Mouse (Mus musculus): ENCODE data around the gene Espnl. TPM values are rescaled to one million over a fixed set of nuclear protein-coding genes. Genes with fewer than 3 reads are reported as not detected.

Gene Espnl
- total and polyA plus RNA-seq, 3 experiments = 0.06 TPM; not detected in 2

DNA sequence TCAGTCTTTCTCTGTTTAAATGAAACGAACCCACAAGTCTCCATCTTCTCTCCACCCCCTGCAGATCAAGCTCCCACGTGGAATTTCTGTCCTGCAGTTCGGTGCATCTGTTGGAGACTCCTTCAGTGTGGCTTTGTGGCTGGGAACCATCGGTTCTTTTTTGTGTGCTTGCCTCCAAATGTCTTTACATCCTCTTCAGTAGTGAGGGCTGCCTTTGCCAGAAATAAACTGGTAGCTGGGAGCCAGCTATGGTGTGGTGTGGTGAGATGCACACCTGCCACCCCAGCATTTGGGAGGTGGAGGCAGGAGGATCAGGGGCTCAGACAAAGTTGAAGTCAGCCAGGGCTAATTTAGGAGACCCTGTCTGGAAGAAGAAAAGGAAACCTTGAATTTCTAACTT, 10.2 kb downstream of the Espnl start:
- WGBS = 62% methylated on average over 4 of the region's 4 CpGs
- no peak overlapping the region for H3K4me3 ChIP-seq
- TF ChIP-seq CTCF (IDR thresholded peaks at IDR 0.05) = no peak
- no peaks in the 10 kb centered on the region for H3K27me3 ChIP-seq (ENCODE audit: control insufficient read depth, insufficient read depth, low read length)
- H3K27ac ChIP-seq = no peak overlapping the region
- no peaks in the 10 kb centered on the region for H3K79me2 ChIP-seq (replicated peaks; ENCODE audit: control insufficient read depth, insufficient read depth, low read length)
- intact Hi-C loops (cut with DNase I) = no loop called here
- H3K9ac ChIP-seq (ENCODE audit: low read depth, low read length) = no peak overlapping the region
- no peak for DNase-seq
- no peaks in the 10 kb centered on the region for H3K36me3 ChIP-seq (ENCODE audit: control insufficient read depth, insufficient read depth, low read length)
- no peaks in the 10 kb centered on the region for H3K4me1 ChIP-seq (ENCODE audit: control insufficient read depth, insufficient read depth, low read length)

DNA sequence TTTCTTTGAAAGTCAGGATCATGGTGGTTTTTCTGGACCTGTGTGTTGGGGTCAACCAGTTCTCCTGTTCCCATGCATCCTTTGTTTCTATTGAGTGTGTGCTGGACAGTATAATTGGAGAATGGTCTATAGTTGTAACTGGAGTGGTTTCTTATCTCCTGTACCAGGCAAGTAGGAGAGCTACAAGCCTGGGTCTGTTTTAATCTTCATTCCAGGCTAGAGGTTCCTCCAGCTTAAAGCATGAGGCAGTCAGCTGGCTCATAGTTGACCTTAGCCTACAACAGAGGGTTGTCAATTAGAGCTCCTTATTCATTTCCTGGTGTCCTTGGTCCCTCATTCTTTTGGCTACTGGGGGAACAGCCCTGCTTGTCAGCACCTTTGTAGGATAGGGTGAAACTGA, 11.7 kb downstream of the Espnl start:
- intact Hi-C loops (cut with DNase I) = no loop called here
- Histone ChIP-seq H3K9ac (ENCODE audit: low read depth, low read length) (no peak overlapping the region), H3K27me3 (ENCODE audit: control insufficient read depth, insufficient read depth, low read length) (no peaks in the 10 kb centered on the region), H3K36me3 (ENCODE audit: control insufficient read depth, insufficient read depth, low read length) (no peaks in the 10 kb centered on the region), H3K79me2 (replicated peaks; ENCODE audit: control insufficient read depth, insufficient read depth, low read length) (no peaks in the 10 kb centered on the region), H3K4me1 (ENCODE audit: control insufficient read depth, insufficient read depth, low read length) (no peaks in the 10 kb centered on the region), H3K4me3 (no peak overlapping the region), H3K27ac (no peak overlapping the region)
- TF ChIP-seq EP300 (IDR thresholded peaks at IDR 0.05; ENCODE audit: insufficient read depth, low read depth, low read length) (no peak), POLR2A (IDR thresholded peaks at IDR 0.05; ENCODE audit: insufficient read depth, low read depth, low read length) (no peak), CTCF (IDR thresholded peaks at IDR 0.05) (no peak)
- DNase-seq = no peak

DNA sequence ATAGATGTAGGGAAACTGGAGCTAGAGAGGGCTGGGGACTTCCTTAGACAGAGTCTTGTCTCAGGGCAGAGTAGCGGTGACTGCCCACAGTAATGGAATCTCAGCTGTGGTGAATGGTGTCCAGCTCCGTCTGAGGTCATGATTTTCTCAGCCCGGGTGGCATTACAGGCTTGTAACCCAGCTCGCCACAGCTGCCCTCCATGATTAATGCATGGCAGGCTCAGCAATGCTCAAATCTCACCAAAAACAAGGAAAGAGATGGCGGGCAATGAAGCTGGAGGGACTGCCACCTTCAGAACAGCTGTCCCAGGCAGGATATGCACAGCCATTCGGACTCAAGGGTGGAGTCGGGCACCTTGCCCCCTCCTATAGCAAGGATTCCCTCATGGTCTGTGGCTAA, 15.5 kb downstream of the Espnl start:
- H3K36me3 ChIP-seq (ENCODE audit: control insufficient read depth, insufficient read depth, low read length) = no peaks in the 10 kb centered on the region
- no peak overlapping the region for H3K27ac ChIP-seq
- TF ChIP-seq POLR2A (IDR thresholded peaks at IDR 0.05; ENCODE audit: insufficient read depth, low read depth, low read length) = no peak
- 86% methylated on average over 7 of the region's 7 CpGs for WGBS
- no peaks in the 10 kb centered on the region for H3K79me2 ChIP-seq (replicated peaks; ENCODE audit: control insufficient read depth, insufficient read depth, low read length)
- H3K27me3 ChIP-seq (ENCODE audit: control insufficient read depth, insufficient read depth, low read length) = no peaks in the 10 kb centered on the region
- no peak for DNase-seq
- H3K4me3 ChIP-seq = no peak overlapping the region
- no peaks in the 10 kb centered on the region for H3K4me1 ChIP-seq (ENCODE audit: control insufficient read depth, insufficient read depth, low read length)
- intact Hi-C loops (cut with DNase I) = no loop called here
- H3K9ac ChIP-seq (ENCODE audit: low read depth, low read length) = no peak overlapping the region

DNA sequence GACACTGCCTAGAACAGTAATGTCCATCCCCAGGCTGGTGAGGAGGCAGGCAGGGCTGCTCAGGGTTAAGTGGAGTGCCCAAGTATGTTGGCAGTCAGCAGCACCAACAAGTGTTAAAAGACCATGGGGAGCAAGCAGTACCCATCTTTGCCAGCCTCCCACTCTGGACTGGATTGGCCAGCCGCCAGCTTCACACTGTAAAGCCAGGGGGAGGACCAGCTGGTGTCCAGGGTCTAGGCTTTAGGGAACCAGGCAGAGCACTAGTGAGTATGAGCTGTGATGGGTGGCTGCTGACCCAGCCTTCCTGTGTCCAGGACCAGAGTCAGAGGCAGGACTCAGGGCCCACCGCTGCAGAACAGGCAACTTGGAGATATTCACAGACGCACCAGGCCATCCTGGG, 22.1 kb downstream of the Espnl start:
- H3K27ac ChIP-seq = no peak overlapping the region
- peaks cover 6% of the 10 kb centered on the region; the same call in 1 of the 2 replicates for H3K27me3 ChIP-seq (ENCODE audit: control insufficient read depth, insufficient read depth, low read length)
- no peaks in the 10 kb centered on the region for H3K79me2 ChIP-seq (replicated peaks; ENCODE audit: control insufficient read depth, insufficient read depth, low read length)
- TF ChIP-seq EP300 (IDR thresholded peaks at IDR 0.05; ENCODE audit: insufficient read depth, low read depth, low read length) (no peak), POLR2A (IDR thresholded peaks at IDR 0.05; ENCODE audit: insufficient read depth, low read depth, low read length) (no peak), CTCF (IDR thresholded peaks at IDR 0.05) (no peak)
- no peaks in the 10 kb centered on the region for H3K36me3 ChIP-seq (ENCODE audit: control insufficient read depth, insufficient read depth, low read length)
- H3K9ac ChIP-seq (ENCODE audit: low read depth, low read length) = no peak overlapping the region
- intact Hi-C loops (cut with DNase I) = no loop called here
- 79% methylated on average over 3 of the region's 3 CpGs for WGBS
- no peak overlapping the region for H3K4me3 ChIP-seq
- H3K4me1 ChIP-seq (ENCODE audit: control insufficient read depth, insufficient read depth, low read length) = no peaks in the 10 kb centered on the region
- no peak for DNase-seq

DNA sequence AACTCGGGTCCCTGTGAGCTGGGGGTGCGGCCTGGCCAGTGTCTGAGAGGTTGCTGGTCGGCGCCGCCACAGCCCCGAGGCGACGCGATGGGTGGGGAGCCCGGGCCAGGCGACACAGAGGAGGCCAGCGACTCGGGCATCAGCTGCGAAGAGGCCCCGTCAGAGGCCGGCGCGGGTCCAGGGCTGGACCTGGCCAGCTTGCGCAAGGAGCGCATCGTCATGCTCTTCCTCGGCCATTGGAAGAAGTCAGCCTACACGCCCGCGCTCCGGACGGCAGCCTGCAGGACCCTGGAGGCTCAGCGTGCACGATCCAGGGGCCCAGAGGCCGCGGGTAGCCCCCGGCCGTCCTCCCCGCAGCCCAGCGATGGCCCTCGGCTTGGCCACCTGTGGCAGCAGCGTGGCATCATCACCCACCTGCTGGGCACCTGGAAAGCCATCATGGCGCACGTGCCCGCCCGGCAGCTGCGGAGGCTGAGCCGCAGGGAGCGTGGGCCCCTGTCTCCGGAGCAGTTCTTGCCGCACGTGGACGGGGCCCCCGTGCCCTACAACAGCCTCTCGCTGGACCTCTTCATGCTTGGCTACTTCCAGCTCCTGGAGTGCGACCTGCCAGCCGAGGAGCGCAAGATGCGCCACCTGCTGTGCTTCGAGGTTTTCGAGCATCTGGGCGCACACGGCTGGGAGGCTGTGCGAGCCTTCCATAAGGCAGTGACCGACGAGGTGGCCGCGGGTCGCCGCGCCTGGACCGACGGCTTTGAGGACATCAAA, 23.2 kb downstream of the Espnl start:
- WGBS = 6% methylated on average over 68 of the region's 68 CpGs
- no peak overlapping the region for H3K9ac ChIP-seq (ENCODE audit: low read depth, low read length)

DNA sequence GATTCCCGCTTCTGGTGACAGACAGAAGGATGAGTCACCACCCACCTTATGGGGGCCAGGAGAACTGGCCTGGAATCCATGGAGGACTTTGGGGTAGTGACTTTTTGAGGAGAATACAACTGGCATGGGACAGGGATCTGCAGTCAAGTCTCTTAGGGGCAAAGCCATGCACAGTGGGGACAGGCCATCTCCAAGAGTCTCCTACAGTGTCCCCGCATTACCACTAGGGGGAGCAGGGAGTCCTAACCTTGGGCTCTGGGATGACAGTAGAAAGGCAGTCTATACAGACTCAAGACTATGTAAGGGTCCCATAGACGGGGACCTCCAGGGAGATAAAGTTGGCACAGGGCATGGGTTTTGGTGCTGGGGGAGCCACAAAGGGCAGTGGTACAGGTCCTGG, 25.0 kb downstream of the Espnl start:
- Histone ChIP-seq H3K9ac (ENCODE audit: low read depth, low read length) (no peak overlapping the region), H3K36me3 (ENCODE audit: control insufficient read depth, insufficient read depth, low read length) (no peaks in the 10 kb centered on the region), H3K27ac (no peak overlapping the region), H3K4me3 (no peak overlapping the region), H3K4me1 (ENCODE audit: control insufficient read depth, insufficient read depth, low read length) (peaks cover 5% of the 10 kb centered on the region), H3K79me2 (replicated peaks; ENCODE audit: control insufficient read depth, insufficient read depth, low read length) (no peaks in the 10 kb centered on the region), H3K27me3 (ENCODE audit: control insufficient read depth, insufficient read depth, low read length) (peaks cover 6% of the 10 kb centered on the region; the same call in 1 of the 2 replicates)
- WGBS = 33% methylated on average over 3 of the region's 3 CpGs
- DNase-seq = peak; percentile 55 to 67
- intact Hi-C loops (cut with DNase I) = loop anchor here (2.0 to 5.0 kb wide), 2 partner anchors 34 to 135 kb away; no protein-coding TSS in a partner anchor
- TF ChIP-seq POLR2A (IDR thresholded peaks at IDR 0.05; ENCODE audit: insufficient read depth, low read depth, low read length) (no peak), CTCF (IDR thresholded peaks at IDR 0.05) (peak; percentile 97), EP300 (IDR thresholded peaks at IDR 0.05; ENCODE audit: insufficient read depth, low read depth, low read length) (0 out of 2 replicates have a peak, but pooled peaks have one; percentile 33)

More for the DNA sequence above, 23.2 kb downstream of the Espnl start:
- Histone ChIP-seq H3K36me3 (ENCODE audit: control insufficient read depth, insufficient read depth, low read length) (no peaks in the 10 kb centered on the region), H3K4me1 (ENCODE audit: control insufficient read depth, insufficient read depth, low read length) (no peaks in the 10 kb centered on the region), H3K4me3 (no peak overlapping the region), H3K79me2 (replicated peaks; ENCODE audit: control insufficient read depth, insufficient read depth, low read length) (no peaks in the 10 kb centered on the region), H3K27ac (no peak overlapping the region), H3K27me3 (ENCODE audit: control insufficient read depth, insufficient read depth, low read length) (peaks cover 6% of the 10 kb centered on the region; the same call in 1 of the 2 replicates)
- intact Hi-C loops (cut with DNase I) = loop anchor here (5.0 kb wide), 1 partner anchor 137 kb away; no protein-coding TSS in a partner anchor
- TF ChIP-seq EP300 (IDR thresholded peaks at IDR 0.05; ENCODE audit: insufficient read depth, low read depth, low read length) (no peak), CTCF (IDR thresholded peaks at IDR 0.05) (peak; percentile 21), POLR2A (IDR thresholded peaks at IDR 0.05; ENCODE audit: insufficient read depth, low read depth, low read length) (no peak)
- DNase-seq = peak in 1 of 2 experiments; percentile 35

Measured in heart, adult 2 months (tissue).